Mouse (Mus musculus): ENCODE results near the gene Suv39h2.

Gene Suv39h2

GRCm38 (mm10) chr2:3422548-3422947 is 52.3 kb downstream of the Suv39h2 start, which contains the start of gene Meig1:
TSS of gene Meig1 (minus strand) at chr2:3422648.
- in situ Hi-C loops (cut with MseI, MboI), result no loop called here

- in situ Hi-C loops (cut with MseI, MboI), result no loop called here
Measured at GRCm38 (mm10) chr2:3420157-3420556, 54.7 kb downstream of the Suv39h2 start.

- in situ Hi-C loops (cut with MseI, MboI), result no loop called here
Measured at GRCm38 (mm10) chr2:3418883-3419431, 55.9 kb downstream of the Suv39h2 start.

GRCm38 (mm10) chr2:3415676-3416075 is 59.2 kb downstream of the Suv39h2 start:
- in situ Hi-C loops (cut with MseI, MboI), result no loop called here

GRCm38 (mm10) chr2:3414241-3414640 is 60.6 kb downstream of the Suv39h2 start:
- in situ Hi-C loops (cut with MseI, MboI), result loop anchor here (5.0 kb wide), 1 partner anchor 67 kb away; no protein-coding TSS in a partner anchor

- in situ Hi-C loops (cut with MseI, MboI), result no loop called here
Measured at GRCm38 (mm10) chr2:3407756-3408155, 67.1 kb downstream of the Suv39h2 start.

- in situ Hi-C loops (cut with MseI, MboI), result no loop called here
Measured at GRCm38 (mm10) chr2:3405981-3406380, 68.8 kb downstream of the Suv39h2 start.

Data from mouse trophoblast stem cell (cell line).